Mouse (Mus musculus) cerebellum, adult (tissue): Measurements from ENCODE around the gene Snd1.

ENCODE experiments used
- ATAC-seq: cut with Nextera tagmentation; 2 replicates; pipeline ENCODE4 v1.9.2; 2017; ENCODE audit warnings: mild to moderate bottlenecking, moderate library complexity, mixed read lengths; ENCODE audit not compliant: insufficient number of reproducible peaks, low FRiP score, low TSS enrichment

Gene Snd1

DNA sequence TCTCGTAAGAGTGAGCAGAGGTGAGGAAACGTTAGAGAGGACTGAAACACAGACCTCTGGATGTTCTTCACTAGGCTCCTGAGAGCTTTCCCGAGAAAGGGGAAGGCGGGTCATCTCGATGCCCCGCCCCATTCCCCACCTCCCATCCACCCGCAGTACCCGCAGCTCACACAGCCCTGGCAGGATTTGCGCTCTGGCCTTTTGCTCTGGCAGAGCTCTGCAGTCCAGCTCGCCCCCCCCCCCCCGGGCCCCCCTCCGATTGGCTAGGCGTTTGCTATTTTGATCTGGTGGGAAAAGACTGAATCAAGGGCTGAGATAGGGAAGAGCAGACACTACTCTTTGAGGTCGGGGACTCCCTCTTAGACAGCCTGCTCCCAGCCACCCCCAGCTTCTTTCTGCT, 505.3 kb downstream of the Snd1 start:
- peak; percentile 23 for ATAC-seq

DNA sequence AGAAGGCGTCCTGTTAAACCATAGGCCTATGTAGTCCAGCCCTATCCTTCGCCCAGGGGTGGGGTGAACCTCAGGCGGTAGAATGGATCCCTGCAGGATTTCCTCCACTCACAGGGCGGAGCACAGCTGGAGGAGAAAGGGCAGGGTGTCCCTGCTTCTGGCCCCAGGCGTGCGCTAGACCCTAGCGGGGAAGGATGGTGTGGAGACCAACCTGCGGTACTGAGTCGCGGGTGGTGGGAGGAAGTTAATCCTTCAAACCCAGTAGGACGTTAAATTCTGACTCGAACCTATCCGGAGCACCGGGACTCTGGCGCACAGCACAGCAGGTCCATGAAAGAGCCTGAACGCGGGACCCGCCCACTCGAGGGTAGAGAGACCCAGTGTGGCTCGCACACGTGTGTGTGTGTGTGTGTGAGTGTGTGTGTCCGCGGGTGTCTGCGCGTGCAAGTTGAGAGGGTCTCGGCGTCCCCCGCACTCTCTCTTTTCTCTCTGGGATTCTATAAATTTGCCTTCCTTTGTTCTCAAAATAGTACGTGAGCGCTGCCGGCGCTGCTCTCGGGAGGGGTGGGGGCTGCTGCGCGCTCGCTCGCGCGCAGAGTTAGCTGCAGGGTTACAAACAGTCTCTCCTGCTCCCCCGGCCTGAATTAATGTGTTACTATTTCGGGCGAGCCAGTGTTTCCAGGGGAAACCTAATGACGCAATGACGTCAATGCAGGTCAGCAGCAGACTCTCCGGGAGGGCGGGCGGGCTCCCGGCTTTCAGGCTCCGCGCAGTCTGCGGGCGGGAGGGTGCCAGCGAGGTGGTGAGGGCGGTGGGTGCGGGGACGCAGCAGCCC, 506.0 kb downstream of the Snd1 start:
- ATAC-seq: peak; percentile 27

DNA sequence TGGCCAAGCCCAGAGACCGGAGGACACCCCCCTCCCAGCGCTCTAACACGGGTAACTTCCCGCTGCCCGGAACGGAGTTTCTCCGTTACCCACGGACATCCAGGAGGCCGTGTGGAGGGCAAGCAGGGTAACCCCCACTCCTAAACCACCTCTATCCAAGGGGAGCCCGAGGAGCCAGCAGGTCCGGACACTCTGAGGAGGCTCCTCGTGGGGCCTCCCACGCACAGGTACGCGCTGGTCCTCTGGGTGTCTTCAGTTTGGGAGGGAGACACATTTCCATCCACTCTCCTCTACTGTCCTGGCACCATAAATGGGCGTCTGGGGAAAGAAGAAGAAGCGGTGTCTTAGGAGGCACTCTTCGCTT, 506.6 kb downstream of the Snd1 start:
- peak; percentile 29 for ATAC-seq

DNA sequence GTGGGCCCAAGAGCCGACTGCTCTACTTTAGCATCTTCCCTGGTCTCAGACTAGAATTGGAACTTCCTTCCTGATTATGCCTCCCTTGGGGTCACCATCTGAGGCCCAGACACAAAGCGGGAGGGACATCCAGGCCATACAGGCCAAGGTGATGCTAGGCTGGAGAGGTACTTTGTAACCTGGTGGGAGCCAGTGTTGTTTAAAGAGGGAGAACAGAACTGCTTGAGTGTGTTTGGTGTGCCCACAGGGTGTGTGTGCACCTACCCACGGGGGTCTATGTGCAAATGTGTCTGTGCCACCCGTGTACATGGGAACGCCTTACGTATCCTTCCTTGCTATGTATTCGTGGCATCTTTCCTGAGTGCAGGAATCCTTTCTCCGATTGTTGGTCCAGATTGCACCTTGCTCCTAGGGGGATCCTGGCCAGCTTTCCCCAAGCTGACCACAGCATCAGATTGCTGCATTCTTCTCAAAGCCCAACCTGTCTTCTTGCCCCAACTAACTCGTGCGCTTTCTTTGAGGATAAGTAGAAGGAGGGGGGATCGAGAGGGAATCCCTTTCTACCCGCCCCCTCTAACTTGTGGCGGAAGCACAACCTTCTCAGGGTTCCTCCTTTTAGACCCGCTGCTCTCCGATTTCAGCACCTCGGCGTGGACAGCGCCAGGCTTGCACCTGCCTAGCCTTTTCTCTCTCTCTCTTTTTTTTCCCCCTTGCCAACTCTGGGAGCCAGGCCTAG, 507.2 kb downstream of the Snd1 start:
- peak; percentile 12; the same call in 1 of the 2 replicates for ATAC-seq

DNA sequence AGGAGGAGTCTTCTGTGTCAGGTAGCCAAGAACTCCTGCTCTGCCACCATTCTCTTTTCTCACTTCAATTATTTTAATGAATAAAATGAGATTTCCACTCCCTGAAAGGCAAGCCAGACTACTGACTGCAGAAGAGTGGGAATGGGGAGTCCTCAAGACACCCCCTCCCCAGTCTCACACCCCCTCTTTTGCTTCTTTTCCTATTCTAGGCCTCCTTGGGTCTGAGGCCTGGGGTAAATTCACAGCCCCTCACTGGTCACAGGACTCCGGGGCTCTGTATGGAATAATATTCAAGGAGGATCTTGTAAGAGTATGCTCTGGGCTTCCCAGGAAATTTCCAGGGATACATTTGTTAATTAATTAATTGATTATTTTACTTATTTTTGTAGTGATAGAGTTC, 507.9 kb downstream of the Snd1 start:
- ATAC-seq: no peak
